Mouse (Mus musculus) thymus, adult 2 months (tissue): ENCODE measurements around the gene Ammecr1.

Experiments
- CTCF ChIP-seq: fragments of 200-500 bp; IDR thresholded peaks from 2 replicates; pipeline ENCODE4 v1.5.1; 2012; ENCODE audit warnings: mild to moderate bottlenecking, control low read depth, low read length, moderate library complexity, borderline replicate concordance; ENCODE audit not compliant: control insufficient read depth, poor library complexity, insufficient read depth; ENCODE audit errors: extremely low read depth
- POLR2A ChIP-seq: fragments of 200-500 bp; IDR thresholded peaks from 2 replicates; pipeline ENCODE4 v1.6.1; 2012; ENCODE audit warnings: mild to moderate bottlenecking, low read length, control low read depth, moderate library complexity; ENCODE audit not compliant: control insufficient read depth, poor library complexity, insufficient read depth; ENCODE audit errors: extremely low read depth

DNA sequence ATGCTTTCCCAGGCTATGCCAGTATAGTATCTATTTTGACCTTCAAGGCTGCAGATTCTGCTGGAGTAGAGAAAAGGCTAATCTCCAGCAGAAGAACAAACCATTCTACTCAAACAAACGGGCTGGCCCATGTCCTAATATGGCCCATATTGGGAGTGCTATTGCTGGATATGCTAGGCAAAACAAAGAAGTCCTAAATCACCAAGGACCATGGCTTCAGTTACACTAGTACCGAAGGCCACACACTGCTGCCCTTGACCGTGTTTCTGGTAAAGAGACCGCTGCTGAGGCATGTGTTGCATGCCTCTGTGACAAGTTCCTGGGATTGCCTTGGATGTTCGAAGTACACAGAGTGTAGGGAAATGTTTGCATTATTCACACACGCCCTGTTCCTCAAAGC, 120.3 kb downstream of the Ammecr1 start:
- TF ChIP-seq POLR2A, result no peak
- TF ChIP-seq CTCF, result no peak
